Comparison of ENCODE assay signal across 29 mouse cellular contexts in genomic region chr19:38615356-38615755, GRCm38 (mm10).
DNase-seq lines count a peak whose midpoint lies in the region; ATAC-seq lines count a peak whose summit lies in the region.
"Had no signal": no experiment of that assay in that cellular context is flagged by ENCODE, and none has a peak within 500 bp of the region (broad histone marks: within the 10 kb centered on the region; RNA-seq: fewer than 3 reads in every experiment).

No protein-coding gene starts in this region.

- no peak for DNase-seq in heart, postnatal 36 days
- DNase-seq in kidney, adult 8-10 months, result no peak
- DNase-seq in lung, postnatal 10 days, result no peak
- DNase-seq in ZHBTc4 (ENCODE audit: low read depth, low spot score), result peak; percentile 49
- no peak for DNase-seq in thymus, adult 18-20 months
- DNase-seq: adrenal gland, postnatal 14 days; cerebellum, adult 11 months; cerebellum, adult 9-10 months; cerebellum, postnatal 36 days; gastrocnemius, postnatal 14 days; layer of hippocampus, adult 9-11 months; liver, embryonic 13.5 days; lung, adult 18-20 months; lung, postnatal 36 days; retina, postnatal 1 day; right cerebral cortex, postnatal 14 days; thymus, postnatal 14 days had no signal

- H3K4me2 ChIP-seq in heart, embryonic 13.5 days, result 0 out of 2 replicates have a peak overlapping the region, but pooled peaks have one; percentile 13
- no peak overlapping the region for H3K4me2 ChIP-seq in kidney, embryonic 14.5 days (replicated peaks; ENCODE audit: low read depth, low read length)
- no peak overlapping the region for H3K4me2 ChIP-seq in lung, embryonic 16.5 days (ENCODE audit: low read depth, low read length)
- H3K4me2 ChIP-seq: embryonic facial prominence, embryonic 12.5 days; intestine, embryonic 15.5 days; limb, embryonic 15.5 days; liver, embryonic 13.5 days; midbrain, embryonic 13.5 days had no signal

- WGBS in heart, embryonic 13.5 days, result 28% methylated on average over 6 of the region's 6 CpGs
- WGBS in kidney, embryonic 14.5 days, result 35% methylated on average over 6 of the region's 6 CpGs
- 50% methylated on average over 6 of the region's 6 CpGs for WGBS in lung, embryonic 16.5 days

- no peak overlapping the region for H3K9ac ChIP-seq in heart, embryonic 13.5 days
- H3K9ac ChIP-seq in kidney, embryonic 14.5 days (ENCODE audit: low read depth, low read length), result no peak overlapping the region
- no peak overlapping the region for H3K9ac ChIP-seq in lung, embryonic 16.5 days (ENCODE audit: low read length)
- H3K9ac ChIP-seq: embryonic facial prominence, embryonic 12.5 days; intestine, embryonic 15.5 days; limb, embryonic 15.5 days; liver, embryonic 13.5 days; midbrain, embryonic 13.5 days had no signal

- no peaks in the 10 kb centered on the region for H3K9me3 ChIP-seq in heart, embryonic 13.5 days
- H3K9me3 ChIP-seq in kidney, embryonic 14.5 days (ENCODE audit: control insufficient read depth, low read length), result no peaks in the 10 kb centered on the region
- no peaks in the 10 kb centered on the region for H3K9me3 ChIP-seq in lung, embryonic 16.5 days (ENCODE audit: control insufficient read depth, low read length)
- H3K9me3 ChIP-seq: embryonic facial prominence, embryonic 12.5 days; hindbrain, embryonic 10.5 days; intestine, embryonic 15.5 days; limb, embryonic 10.5 days; limb, embryonic 15.5 days; liver, embryonic 13.5 days; midbrain, embryonic 13.5 days had no signal

- H3K36me3 ChIP-seq in heart, embryonic 13.5 days, result no peaks in the 10 kb centered on the region
- H3K36me3 ChIP-seq in kidney, embryonic 14.5 days (ENCODE audit: control insufficient read depth, insufficient read depth, low read length), result no peaks in the 10 kb centered on the region
- no peaks in the 10 kb centered on the region for H3K36me3 ChIP-seq in lung, embryonic 16.5 days (ENCODE audit: control insufficient read depth, insufficient read depth, low read length)
- H3K36me3 ChIP-seq: embryonic facial prominence, embryonic 12.5 days; hindbrain, embryonic 10.5 days; intestine, embryonic 15.5 days; limb, embryonic 10.5 days; limb, embryonic 15.5 days; liver, embryonic 13.5 days; midbrain, embryonic 13.5 days had no signal

- peaks cover 37% of the 10 kb centered on the region for H3K4me1 ChIP-seq in heart, embryonic 13.5 days
- no peaks in the 10 kb centered on the region for H3K4me1 ChIP-seq in kidney, embryonic 14.5 days (ENCODE audit: control insufficient read depth, insufficient read depth, low read length)
- 0 out of 2 replicates have a peak, but pooled peaks cover 6% of the 10 kb centered on the region for H3K4me1 ChIP-seq in lung, embryonic 16.5 days (replicated peaks; ENCODE audit: control insufficient read depth, insufficient read depth, low read length)
- H3K4me1 ChIP-seq: embryonic facial prominence, embryonic 12.5 days; intestine, embryonic 15.5 days; liver, embryonic 13.5 days; megakaryocyte, embryonic 14.5 days had no signal

- intact Hi-C loops in heart, postnatal 36 days (cut with DNase I), result no loop called here

- ATAC-seq in heart, embryonic 13.5 days (ENCODE audit: extremely low read depth, insufficient number of reproducible peaks, low FRiP score, low TSS enrichment), result no peak
- ATAC-seq in kidney, embryonic 14.5 days (ENCODE audit: low FRiP score, low TSS enrichment), result 0 out of 2 replicates have a peak, but pooled peaks have one; percentile 35
- peak; percentile 15; the same call in 1 of the 2 replicates for ATAC-seq in lung, embryonic 16.5 days (ENCODE audit: low read depth)
- ATAC-seq: forebrain, embryonic 14.5 days; hindbrain, embryonic 16.5 days; intestine, embryonic 15.5 days; midbrain, embryonic 13.5 days had no signal

- H3K27ac ChIP-seq in heart, embryonic 13.5 days (replicated peaks), result no peak overlapping the region; the same call in 1 of the 2 replicates
- H3K27ac ChIP-seq in kidney, embryonic 14.5 days (ENCODE audit: low read depth, low read length), result no peak overlapping the region
- H3K27ac ChIP-seq in lung, embryonic 16.5 days (ENCODE audit: low read length), result no peak overlapping the region
- H3K27ac ChIP-seq: embryonic facial prominence, embryonic 12.5 days; hindbrain, embryonic 10.5 days; intestine, embryonic 15.5 days; limb, embryonic 10.5 days; limb, embryonic 15.5 days; liver, embryonic 13.5 days; midbrain, embryonic 13.5 days had no signal

- H3K27me3 ChIP-seq in heart, embryonic 13.5 days (replicated peaks), result no peaks in the 10 kb centered on the region
- no peaks in the 10 kb centered on the region for H3K27me3 ChIP-seq in kidney, embryonic 14.5 days (ENCODE audit: control insufficient read depth, insufficient read depth, low read length)
- no peaks in the 10 kb centered on the region for H3K27me3 ChIP-seq in lung, embryonic 16.5 days (ENCODE audit: control insufficient read depth, insufficient read depth, low read depth, low read length)
- H3K27me3 ChIP-seq: embryonic facial prominence, embryonic 12.5 days; intestine, embryonic 15.5 days; limb, embryonic 15.5 days; liver, embryonic 13.5 days; megakaryocyte, embryonic 14.5 days; midbrain, embryonic 13.5 days had no signal

- no peak overlapping the region for H3K4me3 ChIP-seq in heart, embryonic 13.5 days
- no peak overlapping the region for H3K4me3 ChIP-seq in kidney, embryonic 14.5 days (ENCODE audit: low read length)
- no peak overlapping the region for H3K4me3 ChIP-seq in lung, embryonic 16.5 days (ENCODE audit: low read length)
- H3K4me3 ChIP-seq: embryonic facial prominence, embryonic 12.5 days; hindbrain, embryonic 10.5 days; intestine, embryonic 15.5 days; limb, embryonic 10.5 days; limb, embryonic 15.5 days; liver, embryonic 13.5 days; megakaryocyte, embryonic 14.5 days; midbrain, embryonic 13.5 days had no signal
